Comparison of ENCODE assay signal across 13 mouse cellular contexts in the genomic region with DNA sequence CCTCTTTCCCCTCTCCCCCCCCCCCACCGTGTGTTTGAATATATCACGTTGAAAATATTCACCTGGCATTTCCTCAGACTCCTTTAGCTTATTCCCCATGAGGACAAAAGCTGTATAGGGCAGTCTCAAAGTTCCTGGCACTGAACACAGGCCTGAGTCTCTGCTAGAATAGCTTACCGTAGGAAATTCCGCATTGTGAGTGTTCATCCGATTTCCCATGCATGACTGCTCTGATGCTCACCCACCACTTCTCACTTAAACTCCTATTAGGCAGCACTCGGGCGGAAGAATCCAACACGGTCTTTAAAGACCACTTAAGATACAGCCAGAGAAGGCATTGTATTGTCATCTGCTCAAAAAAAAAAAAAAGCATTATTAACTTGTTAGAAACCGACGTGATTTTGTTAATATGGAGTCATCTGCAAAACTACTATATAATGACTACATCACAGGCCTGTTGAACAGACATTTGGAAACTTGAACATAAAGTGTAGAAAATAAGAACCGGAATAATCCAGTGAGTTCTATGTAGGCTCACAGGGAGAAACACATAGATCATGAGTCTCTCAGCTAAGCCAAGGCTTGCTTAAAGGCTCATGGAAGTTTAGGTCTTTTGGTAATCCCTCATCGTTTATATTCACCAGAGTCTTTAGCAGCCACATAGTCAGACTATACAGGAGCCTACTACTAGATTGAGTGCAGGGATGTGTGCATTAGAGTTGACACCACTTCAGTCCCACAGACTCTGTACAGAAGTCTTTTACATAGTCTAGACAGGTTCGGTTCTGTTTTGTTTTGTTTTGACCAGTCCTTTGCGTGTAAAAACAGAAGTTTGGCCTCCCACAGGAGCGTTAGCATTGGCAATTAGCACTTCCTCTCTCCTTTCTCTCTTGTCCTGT. TPM values are rescaled to one million over a fixed set of nuclear protein-coding genes. Genes with fewer than 3 reads are reported as not detected.
DNase-seq lines count a peak whose midpoint lies in the region; ATAC-seq and TF ChIP-seq lines count a peak whose summit lies in the region.
"Had no signal": no experiment of that assay in that cellular context is flagged by ENCODE, and none has a peak within 500 bp of the region (broad histone marks: within the 10 kb centered on the region; RNA-seq: fewer than 3 reads in every experiment).

No protein-coding gene starts in this region.

- H3K4me1 ChIP-seq in kidney, postnatal 0 days (replicated peaks; ENCODE audit: insufficient read depth, low read length): no peaks in the 10 kb centered on the region
- peaks cover 24% of the 10 kb centered on the region for H3K4me1 ChIP-seq in forebrain, embryonic 15.5 days
- peaks cover 20% of the 10 kb centered on the region for H3K4me1 ChIP-seq in midbrain, embryonic 13.5 days (replicated peaks)

- ATAC-seq in kidney, postnatal 0 days (replicated peaks; ENCODE audit: low FRiP score, low read depth): no peak
- peak; percentile 90 for ATAC-seq in forebrain, embryonic 15.5 days (replicated peaks)
- ATAC-seq in midbrain, embryonic 13.5 days: peak; percentile 80

- H3K4me3 ChIP-seq in kidney, postnatal 0 days (replicated peaks; ENCODE audit: low read depth, low read length): no peak overlapping the region
- H3K4me3 ChIP-seq in forebrain, embryonic 15.5 days: no peak overlapping the region
- H3K4me3 ChIP-seq in midbrain, embryonic 13.5 days (replicated peaks): no peak overlapping the region
- H3K4me3 ChIP-seq: layer of hippocampus, adult 2 months had no signal

- no peak overlapping the region for H3K4me2 ChIP-seq in kidney, postnatal 0 days (ENCODE audit: low read length)
- H3K4me2 ChIP-seq in forebrain, embryonic 15.5 days (replicated peaks): no peak overlapping the region
- H3K4me2 ChIP-seq in midbrain, embryonic 13.5 days (replicated peaks): no peak overlapping the region

- H3K27ac ChIP-seq in kidney, postnatal 0 days: no peak overlapping the region
- H3K27ac ChIP-seq in forebrain, embryonic 15.5 days (replicated peaks): peak overlapping the region; percentile 67
- H3K27ac ChIP-seq in midbrain, embryonic 13.5 days: no peak overlapping the region

- no peaks in the 10 kb centered on the region for H3K36me3 ChIP-seq in kidney, postnatal 0 days (ENCODE audit: insufficient read depth, low read length)
- no peaks in the 10 kb centered on the region for H3K36me3 ChIP-seq in forebrain, embryonic 15.5 days
- H3K36me3 ChIP-seq in midbrain, embryonic 13.5 days: no peaks in the 10 kb centered on the region

- no peaks in the 10 kb centered on the region for H3K9me3 ChIP-seq in kidney, postnatal 0 days (replicated peaks; ENCODE audit: low read length)
- H3K9me3 ChIP-seq in forebrain, embryonic 15.5 days: no peaks in the 10 kb centered on the region
- no peaks in the 10 kb centered on the region for H3K9me3 ChIP-seq in midbrain, embryonic 13.5 days

- H3K9ac ChIP-seq in kidney, postnatal 0 days (ENCODE audit: low read depth, low read length): no peak overlapping the region
- H3K9ac ChIP-seq in forebrain, embryonic 15.5 days (replicated peaks): no peak overlapping the region
- H3K9ac ChIP-seq in midbrain, embryonic 13.5 days (replicated peaks): no peak overlapping the region

- intact Hi-C loops in gastrocnemius, postnatal 14 days (cut with DNase I; ENCODE audit: low total_unique reads): no loop called here

- H3K27me3 ChIP-seq in kidney, postnatal 0 days (ENCODE audit: insufficient read depth, low read length): no peaks in the 10 kb centered on the region
- H3K27me3 ChIP-seq in forebrain, embryonic 15.5 days: no peaks in the 10 kb centered on the region
- no peaks in the 10 kb centered on the region for H3K27me3 ChIP-seq in midbrain, embryonic 13.5 days

- DNase-seq in kidney, postnatal 0 days (ENCODE audit: low spot score): peak; percentile 10
- DNase-seq in kidney, postnatal 25 days: no peak
- no peak for DNase-seq in adipocyte (ENCODE audit: low spot score)
- DNase-seq in natural killer cell, adult 2 months (ENCODE audit: low spot score in 2 of 2): no peak
- DNase-seq in kidney, postnatal 36 days: no peak
- no peak for DNase-seq in gastrocnemius, postnatal 14 days
- DNase-seq: gastrocnemius, postnatal 36 days; liver had no signal

- WGBS in kidney, postnatal 0 days: 63% methylated on average over 15 of the region's 15 CpGs
- 14% methylated on average over 15 of the region's 15 CpGs for WGBS in forebrain, embryonic 15.5 days
- 28% methylated on average over 15 of the region's 15 CpGs for WGBS in midbrain, embryonic 13.5 days

- no peak for TF ChIP-seq CTCF in kidney, postnatal 0 days (IDR thresholded peaks at IDR 0.05; ENCODE audit: low read depth)

RNA-seq across cellular contexts. Expression of a gene that starts 4.2 kb away (rescaled TPM):
- polyA plus RNA-seq in kidney, postnatal 0 days (2015; fragmentation: Nextera tagmentation; extraction: Ambion mirVana): not detected in 2 replicates
- not detected in 2 replicates for polyA plus RNA-seq in forebrain, embryonic 15.5 days (2015; fragmentation: Nextera tagmentation; extraction: Ambion mirVana)
- polyA plus RNA-seq in midbrain, embryonic 13.5 days (2015; fragmentation: Nextera tagmentation; extraction: Ambion mirVana): not detected in 2 replicates
- total RNA-seq in gastrocnemius, postnatal 14 days (2021): not detected
- total RNA-seq: gastrocnemius, postnatal 36 days; hematopoietic stem cell, adult 5-6 weeks; layer of hippocampus, adult 2 months had no signal
- polyA plus RNA-seq: cortical plate, adult 2 months had no signal
